Mouse (Mus musculus) ES-Bruce4 (cell line): Measurements from ENCODE around the gene Ndufab1.
"Not testable (repeated sequence)": the region's sequence is repeated elsewhere in the genome, so short reads cannot be mapped to it uniquely, and the experiment has no call there.

Experiments
- CTCF ChIP-seq: IDR thresholded peaks from one replicate; pipeline ENCODE4 v1.8.1; 2011; ENCODE audit warnings: low read depth, low read length
- EP300 ChIP-seq: IDR thresholded peaks from 2 replicates; pipeline ENCODE4 v1.6.1; 2011; ENCODE audit warnings: low read depth, low read length; ENCODE audit not compliant: insufficient read depth
- POLR2A ChIP-seq: IDR thresholded peaks from one replicate; pipeline ENCODE4 v1.8.1; 2011; ENCODE audit warnings: low read length; ENCODE audit not compliant: insufficient read depth

- not testable (repeated sequence) for TF ChIP-seq POLR2A, EP300, CTCF
These were observed 506 bp downstream of the Ndufab1 start for GRCm38 (mm10) chr7:122101014-122101746.
